Mouse (Mus musculus) urinary bladder, postnatal 4 days (tissue): ENCODE measurements around the gene Cdhr1.
"Not testable (repeated sequence)": the region's sequence is repeated elsewhere in the genome, so short reads cannot be mapped to it uniquely, and the experiment has no call there.

Experiments used
- DNase-seq, 2 experiments: peaks; one replicate each; pipeline ENCODE4 v3.0.0; 2021 to 2022; ENCODE audit warnings: low spot score in 2 of 2

Cdhr1 gene

GRCm38 (mm10) chr14:37097956-37098530 lies at the start of gene Cdhr1:
Cdhr1 (minus strand) TSS chr14:37098347.
- DNase-seq = no peak

DNA sequence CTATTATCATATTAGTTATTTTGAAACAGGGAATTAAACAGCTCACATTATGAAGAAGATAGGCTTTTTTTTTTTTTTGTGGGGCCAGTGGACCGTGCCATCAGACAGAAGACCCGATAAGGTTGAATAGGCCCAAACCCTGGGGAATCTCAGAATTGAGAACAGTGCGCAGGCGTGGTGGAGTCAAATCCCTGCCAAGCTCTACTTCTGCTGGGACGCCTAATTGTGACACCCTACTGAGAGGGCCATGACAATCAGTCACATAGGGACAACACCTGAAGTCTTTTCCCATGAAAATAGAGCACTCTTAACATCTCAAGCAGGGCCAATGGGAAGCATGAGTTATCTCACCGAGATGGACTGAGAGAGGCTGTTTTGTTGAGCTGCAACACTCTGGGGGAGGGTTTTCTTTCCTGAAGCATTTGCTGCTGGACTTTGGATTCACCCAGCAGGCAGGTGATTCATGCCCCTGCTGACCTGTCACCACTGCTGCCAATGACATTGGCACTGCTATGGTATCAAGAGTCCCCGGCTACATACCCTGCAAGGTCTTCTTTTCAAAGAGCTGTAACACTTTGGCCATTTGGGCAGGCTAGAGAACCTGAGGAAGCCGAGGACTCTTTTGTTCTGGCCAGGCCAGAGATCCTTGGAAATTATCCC lies 41.0 kb upstream of the Cdhr1 start:
- DNase-seq = no peak

- not testable (repeated sequence) for DNase-seq
These were observed 39.4 kb upstream of the Cdhr1 start for GRCm38 (mm10) chr14:37137596-37137995.

GRCm38 (mm10) chr14:37136110-37136509 lies 38.0 kb upstream of the Cdhr1 start:
- DNase-seq = no peak

- DNase-seq = no peak
These were observed 37.5 kb upstream of the Cdhr1 start for GRCm38 (mm10) chr14:37135671-37136070.

- DNase-seq = peak; percentile 91 to 94
These were observed 37.0 kb upstream of the Cdhr1 start, which contains the start of gene Ghitm for GRCm38 (mm10) chr14:37135127-37135593. Ghitm (minus strand) TSS chr14:37135272.

GRCm38 (mm10) chr14:37134304-37135126 lies 36.4 kb upstream of the Cdhr1 start:
- DNase-seq = peak in 1 of 2 experiments; percentile 63

- DNase-seq = no peak
These were observed 29.5 kb upstream of the Cdhr1 start for GRCm38 (mm10) chr14:37127652-37128051.

DNA sequence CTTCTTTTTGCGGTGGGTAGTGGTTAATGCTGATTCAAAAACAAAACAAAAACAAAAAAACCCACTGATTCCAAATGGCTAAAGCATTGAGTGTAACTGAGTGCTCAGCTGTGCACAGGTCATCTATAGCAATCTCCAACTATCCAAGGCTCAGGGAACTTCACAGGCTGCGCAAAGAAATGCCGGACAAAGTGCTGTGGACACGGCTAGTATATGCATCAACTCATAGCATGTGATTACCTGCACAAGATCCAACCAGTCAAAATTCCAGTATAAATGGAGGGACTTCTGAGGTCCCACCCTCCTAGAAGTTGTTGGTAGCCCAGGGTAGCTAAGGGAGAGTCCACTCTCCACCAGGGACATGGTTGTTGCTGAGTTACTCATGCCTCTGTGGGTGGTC lies 21.1 kb upstream of the Cdhr1 start:
- DNase-seq = no peak

GRCm38 (mm10) chr14:37113922-37114321 lies 15.8 kb upstream of the Cdhr1 start, which contains the start of gene 2610528A11Rik:
2610528A11Rik (minus strand) TSS chr14:37114022.
- no peak for DNase-seq

- DNase-seq = no peak
These were observed 14.8 kb upstream of the Cdhr1 start for GRCm38 (mm10) chr14:37112931-37113330.

- no peak for DNase-seq
These were observed 13.2 kb upstream of the Cdhr1 start for GRCm38 (mm10) chr14:37111371-37111770.

GRCm38 (mm10) chr14:37110456-37110855 lies 12.3 kb upstream of the Cdhr1 start:
- no peak for DNase-seq

DNA sequence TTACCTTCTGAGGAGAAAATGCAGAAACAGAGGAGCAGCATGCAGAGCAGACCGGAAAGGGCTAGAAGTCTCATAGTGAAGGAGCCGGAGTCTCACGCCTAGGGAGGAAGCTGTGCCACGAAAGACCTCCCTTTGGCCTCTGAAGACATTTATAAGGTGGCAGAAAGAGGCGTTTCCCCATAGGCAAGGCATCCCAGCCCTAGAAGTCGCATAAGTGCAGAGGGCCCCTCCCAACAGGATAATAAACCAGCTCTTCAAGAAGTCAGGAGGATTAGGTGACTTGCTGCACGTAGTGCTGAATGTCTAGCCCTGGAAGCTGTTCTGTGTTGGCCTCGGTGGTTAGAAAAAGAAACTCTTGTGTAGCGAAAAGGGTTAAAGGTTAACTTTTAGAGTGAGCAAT lies 11.8 kb upstream of the Cdhr1 start:
- DNase-seq = no peak

DNA sequence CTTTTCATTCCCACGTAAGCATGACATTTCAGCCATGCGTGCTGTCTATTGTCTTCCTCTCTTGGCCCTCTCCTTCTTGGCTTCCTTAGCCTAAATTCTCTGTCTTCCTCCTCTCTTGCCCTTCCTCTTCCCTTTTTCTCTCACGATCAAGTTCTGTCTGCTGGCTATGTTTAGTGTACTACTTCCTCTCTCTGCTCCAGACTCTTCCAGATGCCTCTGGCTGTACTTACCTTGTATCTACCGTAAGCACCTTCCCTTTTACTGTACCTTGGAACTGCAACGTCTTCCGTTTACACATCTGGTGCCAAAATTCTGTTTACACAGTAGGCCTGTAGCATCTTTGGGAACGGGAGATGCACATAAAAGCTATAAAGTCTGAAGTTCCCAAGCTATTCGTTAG lies 11.3 kb upstream of the Cdhr1 start:
- DNase-seq = no peak

- DNase-seq = no peak
These were observed 7.7 kb upstream of the Cdhr1 start for GRCm38 (mm10) chr14:37105846-37106245.

DNA sequence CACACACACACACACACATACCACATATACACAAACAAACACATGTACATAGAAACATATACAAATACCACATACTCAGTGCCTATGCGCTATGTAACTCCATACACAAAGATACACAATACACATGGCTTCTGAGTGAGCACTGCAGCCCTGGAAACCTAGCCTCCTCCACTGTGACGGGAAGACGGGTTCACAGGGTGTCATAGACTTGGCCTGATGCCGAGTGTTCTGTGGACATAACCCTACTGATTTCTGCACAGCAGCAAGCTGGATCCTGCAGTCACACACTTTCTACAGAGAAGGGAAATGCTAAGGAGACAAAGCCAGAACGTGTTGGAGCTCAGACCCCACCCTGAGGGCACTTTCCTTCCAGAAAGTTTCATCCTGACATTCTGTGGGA lies 6.6 kb upstream of the Cdhr1 start:
- DNase-seq = peak in 1 of 2 experiments; percentile 36

GRCm38 (mm10) chr14:37102484-37102883 lies 4.3 kb upstream of the Cdhr1 start:
- DNase-seq = no peak

DNA sequence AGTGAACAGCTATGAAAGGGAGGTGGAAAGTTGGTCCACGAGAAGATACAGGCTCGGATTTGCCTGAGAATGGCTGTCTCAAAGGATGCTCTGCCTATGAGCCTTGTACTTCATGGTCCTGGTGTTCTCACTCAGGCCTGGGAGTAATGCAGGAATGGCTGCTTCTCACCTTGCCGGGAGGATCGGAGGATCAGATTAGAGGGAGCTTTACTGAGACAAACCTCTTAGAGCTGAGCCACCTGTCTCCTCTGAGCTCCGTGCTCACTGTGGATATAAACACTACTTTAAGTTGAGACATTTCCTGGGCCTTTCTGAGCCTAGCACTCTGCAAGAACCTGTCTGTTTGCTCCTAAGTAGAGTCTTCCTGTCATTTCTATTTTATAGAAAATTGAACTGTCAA lies 3.4 kb upstream of the Cdhr1 start:
- DNase-seq = no peak

DNA sequence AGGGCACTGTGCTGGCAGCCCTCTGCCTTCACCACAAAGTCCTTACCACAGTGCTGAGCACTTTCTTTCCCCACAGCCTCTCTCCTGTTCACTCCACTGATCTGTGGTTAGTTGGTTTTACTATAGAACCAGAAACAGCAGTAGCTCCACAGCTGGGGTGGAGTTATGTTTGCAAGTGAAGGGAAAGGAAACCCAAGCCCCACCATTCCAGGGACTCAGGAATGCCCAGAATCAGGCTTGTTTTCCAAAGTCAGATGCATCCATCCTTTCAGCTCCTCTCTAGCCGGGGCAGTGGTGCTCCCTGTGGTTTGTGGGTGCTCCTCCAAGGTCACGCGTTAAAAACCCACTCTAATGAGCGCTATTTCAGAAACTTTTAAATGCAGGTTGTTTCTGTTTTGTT lies 2.6 kb downstream of the Cdhr1 start:
- no peak for DNase-seq

DNA sequence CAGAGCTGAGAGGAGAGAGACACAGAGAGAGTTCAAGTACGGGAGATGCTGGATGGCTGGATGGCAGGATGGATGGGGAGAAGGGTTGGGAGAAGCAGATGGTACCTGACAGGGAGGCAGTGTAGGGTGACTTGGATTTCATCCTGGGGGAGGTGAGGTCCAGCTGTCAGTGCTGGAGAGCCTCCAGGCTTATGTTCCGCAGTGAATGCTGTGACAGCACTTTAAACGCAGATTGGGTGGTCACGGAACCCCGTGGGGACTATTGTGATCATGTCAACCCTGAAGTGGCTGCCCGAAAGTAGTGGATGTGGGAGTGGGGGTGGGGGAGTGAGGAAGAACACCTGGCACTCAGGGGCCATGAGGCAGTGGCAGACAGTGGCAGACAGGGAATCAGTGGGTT lies 3.7 kb downstream of the Cdhr1 start:
- no peak for DNase-seq

GRCm38 (mm10) chr14:37083755-37084154 lies 14.4 kb downstream of the Cdhr1 start:
- DNase-seq = no peak

DNA sequence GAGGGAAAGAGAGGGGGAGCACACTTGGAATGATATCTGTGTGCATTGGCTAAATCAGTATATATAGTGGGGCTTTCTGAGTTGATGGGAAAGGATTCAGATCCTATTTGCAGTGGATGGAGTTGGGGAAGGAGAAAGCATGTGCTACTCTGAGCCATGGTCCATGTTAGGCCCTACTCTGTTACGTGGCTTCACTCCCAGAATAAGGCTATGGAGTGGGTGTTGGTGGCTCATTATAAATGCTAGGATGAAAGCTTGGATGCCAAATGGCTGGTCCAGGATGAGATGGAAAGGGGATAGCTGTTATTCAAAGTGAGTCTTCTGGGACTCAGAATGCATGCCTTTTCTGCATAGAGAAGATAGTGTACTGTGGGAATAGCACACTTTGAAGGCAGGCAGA lies 17.4 kb downstream of the Cdhr1 start:
- no peak for DNase-seq
